Mouse (Mus musculus): ENCODE measurements around the gene Zfp523. TPM values are rescaled to one million over a fixed set of nuclear protein-coding genes. Genes with fewer than 3 reads are reported as not detected.

The Zfp523 gene
- polyA plus RNA-seq, 1 experiment from 2014 or later: 27.1 TPM

DNA sequence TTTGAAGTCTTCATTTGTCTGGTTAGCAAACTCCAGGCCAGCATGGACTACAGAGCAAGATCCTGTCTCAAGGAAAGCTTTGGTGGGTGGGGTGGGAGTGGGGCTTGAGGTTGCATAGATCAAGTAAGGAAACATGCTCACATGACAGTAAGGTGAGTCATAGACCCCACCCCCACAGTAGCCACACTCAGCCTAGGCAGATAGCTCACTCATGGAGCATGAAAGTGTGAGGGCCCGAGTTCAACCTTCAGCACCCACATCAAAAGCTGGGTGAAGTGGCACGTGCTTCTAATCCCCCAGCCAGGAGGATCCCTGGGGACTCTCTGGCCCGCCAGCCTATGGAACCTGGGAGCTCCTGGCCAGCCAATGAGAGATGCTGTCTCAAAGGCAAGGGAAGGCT is 16.6 kb downstream of the Zfp523 start:
- Histone ChIP-seq H3K4me3 (no peak overlapping the region), H3K27me3 (replicated peaks) (no peaks in the 10 kb centered on the region), H3K36me3 (peaks cover 82% of the 10 kb centered on the region), H3K4me1 (replicated peaks) (no peaks in the 10 kb centered on the region), H3K27ac (ENCODE audit: poor library complexity, severe bottlenecking) (no peak overlapping the region), H3K9me3 (replicated peaks) (no peaks in the 10 kb centered on the region), H3K9ac (no peak overlapping the region), H3K4me2 (no peak overlapping the region)
- ATAC-seq (ENCODE audit: insufficient number of reproducible peaks, low FRiP score): no peak
- 67% methylated on average over 3 of the region's 3 CpGs for WGBS

GRCm38 (mm10) chr17:28195033-28195432 is 18.1 kb downstream of the Zfp523 start:
- no peak overlapping the region for H3K4me2 ChIP-seq
- H3K27me3 ChIP-seq (replicated peaks): no peaks in the 10 kb centered on the region
- no peak overlapping the region for H3K9ac ChIP-seq
- peaks cover 82% of the 10 kb centered on the region for H3K36me3 ChIP-seq
- H3K27ac ChIP-seq (ENCODE audit: poor library complexity, severe bottlenecking): no peak overlapping the region
- H3K4me1 ChIP-seq (replicated peaks): no peaks in the 10 kb centered on the region
- no peak overlapping the region for H3K4me3 ChIP-seq
- WGBS: 87% methylated on average over 10 of the region's 10 CpGs
- H3K9me3 ChIP-seq (replicated peaks): no peaks in the 10 kb centered on the region
- no peak for ATAC-seq (ENCODE audit: insufficient number of reproducible peaks, low FRiP score)

DNA sequence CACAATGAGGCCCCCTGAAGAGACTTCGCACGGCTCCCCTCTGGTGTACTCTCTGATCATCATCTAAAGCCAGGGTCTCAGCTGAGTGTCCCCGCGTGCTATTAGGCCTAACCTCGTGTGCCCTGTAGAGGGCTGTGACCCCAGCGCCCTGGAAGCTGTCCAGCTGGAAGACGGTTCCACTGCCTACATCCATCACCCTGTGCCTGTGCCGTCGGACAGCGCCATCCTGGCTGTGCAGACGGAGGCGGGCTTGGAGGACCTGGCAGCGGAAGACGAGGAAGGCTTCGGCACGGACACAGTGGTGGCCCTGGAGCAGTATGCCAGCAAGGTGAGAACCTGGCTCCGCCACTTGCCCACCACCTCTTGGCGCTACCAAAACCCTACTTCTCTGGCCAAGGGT is 20.7 kb downstream of the Zfp523 start:
- Histone ChIP-seq H3K27me3 (replicated peaks) (no peaks in the 10 kb centered on the region), H3K9me3 (replicated peaks) (no peaks in the 10 kb centered on the region), H3K27ac (ENCODE audit: poor library complexity, severe bottlenecking) (no peak overlapping the region), H3K4me2 (no peak overlapping the region), H3K9ac (no peak overlapping the region), H3K4me1 (replicated peaks) (no peaks in the 10 kb centered on the region), H3K4me3 (no peak overlapping the region), H3K36me3 (peaks cover 83% of the 10 kb centered on the region)
- 83% methylated on average over 18 of the region's 18 CpGs for WGBS
- no peak for ATAC-seq (ENCODE audit: insufficient number of reproducible peaks, low FRiP score)

- ATAC-seq (ENCODE audit: insufficient number of reproducible peaks, low FRiP score): no peak
- peaks cover 63% of the 10 kb centered on the region for H3K36me3 ChIP-seq
- no peak overlapping the region for H3K9ac ChIP-seq
- WGBS: 79% methylated on average over 14 of the region's 14 CpGs
- H3K9me3 ChIP-seq (replicated peaks): no peaks in the 10 kb centered on the region
- H3K27me3 ChIP-seq (replicated peaks): no peaks in the 10 kb centered on the region
- no peak overlapping the region for H3K27ac ChIP-seq (ENCODE audit: poor library complexity, severe bottlenecking)
- no peak overlapping the region for H3K4me2 ChIP-seq
- peaks cover 3% of the 10 kb centered on the region for H3K4me1 ChIP-seq (replicated peaks)
- H3K4me3 ChIP-seq: no peak overlapping the region
Observed at GRCm38 (mm10) chr17:28201982-28202381, 25.1 kb downstream of the Zfp523 start.

DNA sequence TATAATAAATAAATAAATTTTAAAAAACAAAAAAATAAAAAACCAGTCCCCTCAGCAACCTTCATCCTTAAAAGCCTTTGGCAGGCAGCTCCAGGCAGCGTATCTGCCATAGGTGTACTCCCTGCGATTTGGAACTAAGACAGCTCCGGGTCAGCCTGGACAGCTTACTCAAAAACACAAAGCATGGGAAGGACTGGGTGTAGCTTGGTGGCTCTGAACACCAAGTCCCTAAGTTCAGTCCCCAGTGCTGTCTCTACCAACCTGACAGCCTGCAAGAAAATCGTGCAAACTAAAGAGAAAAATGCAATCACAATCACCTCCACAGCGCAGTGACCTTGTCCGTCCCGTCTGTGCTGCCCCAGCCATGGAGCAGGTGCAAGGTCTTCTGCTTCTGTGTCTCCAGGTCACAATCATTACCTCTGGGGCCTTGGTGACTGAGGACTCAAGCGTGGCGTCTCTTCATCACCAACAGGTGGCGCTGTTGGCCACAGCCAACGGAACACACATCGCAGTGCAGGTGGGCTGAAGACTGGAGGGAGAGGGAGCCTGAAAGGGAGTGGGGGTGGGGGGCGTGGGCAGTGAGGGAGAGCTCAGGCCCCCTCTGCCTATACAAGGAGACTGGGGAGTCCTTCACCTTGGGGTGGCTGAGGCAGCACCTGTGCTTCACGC is 27.3 kb downstream of the Zfp523 start:
- WGBS: 40% methylated on average over 14 of the region's 14 CpGs
- Histone ChIP-seq H3K4me2 (no peak overlapping the region), H3K4me1 (replicated peaks) (peaks cover 13% of the 10 kb centered on the region), H3K9ac (no peak overlapping the region), H3K4me3 (no peak overlapping the region), H3K27ac (ENCODE audit: poor library complexity, severe bottlenecking) (no peak overlapping the region), H3K27me3 (replicated peaks) (no peaks in the 10 kb centered on the region), H3K36me3 (peaks cover 44% of the 10 kb centered on the region), H3K9me3 (replicated peaks) (no peaks in the 10 kb centered on the region)
- ATAC-seq (ENCODE audit: insufficient number of reproducible peaks, low FRiP score): no peak

- Histone ChIP-seq H3K27me3 (replicated peaks) (no peaks in the 10 kb centered on the region), H3K4me1 (replicated peaks) (peaks cover 13% of the 10 kb centered on the region), H3K27ac (ENCODE audit: poor library complexity, severe bottlenecking) (no peak overlapping the region), H3K36me3 (peaks cover 38% of the 10 kb centered on the region), H3K9ac (no peak overlapping the region), H3K9me3 (replicated peaks) (no peaks in the 10 kb centered on the region), H3K4me2 (no peak overlapping the region), H3K4me3 (no peak overlapping the region)
- WGBS: 84% methylated on average over 8 of the region's 8 CpGs
- no peak for ATAC-seq (ENCODE audit: insufficient number of reproducible peaks, low FRiP score)
Observed at GRCm38 (mm10) chr17:28205443-28205842, 28.5 kb downstream of the Zfp523 start.

GRCm38 (mm10) chr17:28207092-28207491 is 30.2 kb downstream of the Zfp523 start:
- Histone ChIP-seq H3K36me3 (peaks cover 21% of the 10 kb centered on the region), H3K27me3 (replicated peaks) (no peaks in the 10 kb centered on the region), H3K4me3 (no peak overlapping the region), H3K27ac (ENCODE audit: poor library complexity, severe bottlenecking) (peak overlapping the region; percentile 63), H3K9ac (peak overlapping the region; percentile 56; the same call in 1 of the 2 replicates), H3K4me1 (replicated peaks) (peaks cover 15% of the 10 kb centered on the region), H3K4me2 (peak overlapping the region; percentile 66; the same call in 1 of the 2 replicates), H3K9me3 (replicated peaks) (no peaks in the 10 kb centered on the region)
- ATAC-seq (ENCODE audit: insufficient number of reproducible peaks, low FRiP score): peak; percentile 3; the same call in 1 of the 2 replicates
- WGBS: 60% methylated on average over 8 of the region's 8 CpGs

- Histone ChIP-seq H3K4me3 (peak within 1 kb of the TSS; percentile 35), H3K27me3 (replicated peaks) (no peaks in the 10 kb centered on the region), H3K27ac (ENCODE audit: poor library complexity, severe bottlenecking) (peak within 1 kb of the TSS; percentile 63), H3K36me3 (peaks cover 15% of the 10 kb centered on the region), H3K4me2 (peak within 1 kb of the TSS; percentile 66), H3K9ac (peak within 1 kb of the TSS; percentile 70), H3K9me3 (replicated peaks) (no peaks in the 10 kb centered on the region), H3K4me1 (replicated peaks) (peaks cover 16% of the 10 kb centered on the region)
- peak; percentile 78 for ATAC-seq (ENCODE audit: insufficient number of reproducible peaks, low FRiP score)
- WGBS: 18% methylated on average over 26 of the region's 26 CpGs
Observed at GRCm38 (mm10) chr17:28207591-28208313, 30.8 kb downstream of the Zfp523 start, which contains the start of gene Def6. Gene Def6, plus strand, starts transcription at chr17:28207778.

DNA sequence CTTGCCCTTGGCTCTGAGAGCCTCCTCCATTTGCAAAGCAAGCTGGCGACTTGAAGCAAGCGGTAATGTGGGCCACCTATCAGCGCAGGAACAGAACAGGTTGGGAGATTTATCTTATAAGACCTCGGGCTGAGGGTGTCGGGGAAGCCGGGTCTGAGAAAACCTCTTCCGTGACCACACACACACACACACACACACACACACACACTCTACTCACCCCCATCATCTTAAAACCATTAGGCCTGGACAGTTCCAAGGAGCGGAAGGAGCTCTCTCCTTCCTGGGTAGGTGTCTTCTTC is 31.3 kb downstream of the Zfp523 start:
- peak overlapping the region; percentile 35; the same call in 1 of the 2 replicates for H3K4me3 ChIP-seq
- WGBS: 60% methylated on average over 8 of the region's 8 CpGs
- no peaks in the 10 kb centered on the region for H3K27me3 ChIP-seq (replicated peaks)
- no peaks in the 10 kb centered on the region for H3K9me3 ChIP-seq (replicated peaks)
- peak overlapping the region; percentile 66 for H3K4me2 ChIP-seq
- ATAC-seq (ENCODE audit: insufficient number of reproducible peaks, low FRiP score): no peak
- H3K27ac ChIP-seq (ENCODE audit: poor library complexity, severe bottlenecking): no peak overlapping the region
- peaks cover 16% of the 10 kb centered on the region for H3K4me1 ChIP-seq (replicated peaks)
- H3K9ac ChIP-seq: no peak overlapping the region
- peaks cover 10% of the 10 kb centered on the region for H3K36me3 ChIP-seq

DNA sequence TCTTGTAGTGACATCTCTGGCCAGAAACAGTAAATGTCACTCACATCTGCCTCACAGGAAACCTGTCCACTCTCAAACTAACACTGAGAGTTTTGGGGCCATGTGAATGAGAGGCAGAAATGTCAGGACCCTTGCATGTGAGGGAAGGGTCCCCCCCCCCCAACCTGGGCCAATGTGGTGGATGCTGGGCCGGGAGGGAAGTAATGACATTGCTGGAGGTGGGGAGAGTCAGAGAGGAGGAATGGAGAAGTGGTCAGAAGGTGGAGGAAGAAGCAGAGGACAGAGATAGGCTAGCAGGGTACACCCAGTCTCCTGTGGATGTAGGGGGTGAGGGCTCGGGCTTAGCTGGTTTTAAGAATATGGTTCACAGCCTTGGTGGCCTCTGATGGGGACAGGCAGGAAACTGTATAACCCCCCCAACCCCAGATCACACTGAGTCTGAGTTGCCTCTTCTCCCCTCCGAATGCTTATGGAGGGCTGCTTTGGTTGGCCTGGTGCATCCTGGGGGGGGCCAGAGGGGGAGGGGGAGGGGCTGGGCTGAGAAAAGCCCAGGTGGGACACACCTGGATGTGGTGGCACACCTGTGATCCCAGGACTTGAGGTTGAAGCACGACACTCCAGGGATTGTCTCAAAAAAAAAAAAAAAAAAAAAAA is 32.7 kb downstream of the Zfp523 start:
- 60% methylated on average over 4 of the region's 4 CpGs for WGBS
- H3K27ac ChIP-seq (ENCODE audit: poor library complexity, severe bottlenecking): no peak overlapping the region

DNA sequence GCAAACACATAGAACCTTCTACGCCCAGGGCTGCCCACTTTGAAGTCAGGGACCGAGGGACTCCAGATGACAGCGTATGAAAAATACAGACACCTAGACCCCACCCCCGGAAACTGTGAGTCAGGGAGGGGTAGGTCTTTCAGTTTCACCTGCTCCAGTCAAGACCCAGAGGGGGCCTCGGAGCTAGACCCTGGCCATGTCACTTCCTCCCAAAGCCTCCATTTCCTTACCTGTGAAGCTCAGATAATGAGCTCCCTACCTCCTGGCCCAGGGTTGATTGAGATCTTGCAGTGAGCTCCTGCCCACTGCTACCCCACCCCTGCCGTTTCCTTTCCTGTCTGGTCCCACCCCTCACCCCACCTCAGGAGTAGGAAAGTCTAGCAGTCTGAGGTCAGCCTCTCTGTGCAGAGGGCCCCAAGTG is 35.0 kb downstream of the Zfp523 start:
- Histone ChIP-seq H3K27ac (ENCODE audit: poor library complexity, severe bottlenecking) (no peak overlapping the region), H3K27me3 (replicated peaks) (peaks cover 8% of the 10 kb centered on the region), H3K9ac (no peak overlapping the region), H3K4me1 (replicated peaks) (peaks cover 14% of the 10 kb centered on the region), H3K4me3 (no peak overlapping the region), H3K9me3 (replicated peaks) (no peaks in the 10 kb centered on the region), H3K36me3 (no peaks in the 10 kb centered on the region), H3K4me2 (no peak overlapping the region)
- no peak for ATAC-seq (ENCODE audit: insufficient number of reproducible peaks, low FRiP score)
- 60% methylated on average over 6 of the region's 6 CpGs for WGBS

More for the DNA sequence above, 32.7 kb downstream of the Zfp523 start:
- Histone ChIP-seq H3K4me2 (no peak overlapping the region), H3K9me3 (replicated peaks) (no peaks in the 10 kb centered on the region), H3K4me3 (no peak overlapping the region), H3K4me1 (replicated peaks) (peaks cover 16% of the 10 kb centered on the region), H3K36me3 (peaks cover 9% of the 10 kb centered on the region; the same call in 1 of the 2 replicates), H3K27me3 (replicated peaks) (no peaks in the 10 kb centered on the region), H3K9ac (no peak overlapping the region)
- no peak for ATAC-seq (ENCODE audit: insufficient number of reproducible peaks, low FRiP score)
